Comparison of ENCODE assay signal across 16 mouse cellular contexts in genomic region chr10:82974201-82974600, GRCm38 (mm10). TPM values are rescaled to one million over a fixed set of nuclear protein-coding genes. Genes with fewer than 3 reads are reported as not detected.
DNase-seq lines count a peak whose midpoint lies in the region; ATAC-seq lines count a peak whose summit lies in the region.
"Had no signal": no experiment of that assay in that cellular context is flagged by ENCODE, and none has a peak within 500 bp of the region (broad histone marks: within the 10 kb centered on the region; RNA-seq: fewer than 3 reads in every experiment).

No protein-coding gene starts in this region.

- peak; percentile 14 to 15 for DNase-seq in thymus, postnatal 10 days (ENCODE audit: low spot score in 2 of 2)
- DNase-seq in right cerebral cortex, postnatal 36 days (ENCODE audit: low spot score in 2 of 2) = no peak
- no peak for DNase-seq in lung, postnatal 10 days
- DNase-seq in c-Kit-positive CD71-positive TER-119-positive erythroid progenitor cells, embryonic 14.5 days (ENCODE audit: low spot score) = no peak
- DNase-seq: adrenal gland, adult 8-10 months; cerebellum, adult 11 months; gastrocnemius, adult 2 months; right cerebral cortex, adult 18-20 months had no signal

- no peaks in the 10 kb centered on the region for H3K36me3 ChIP-seq in kidney, embryonic 16.5 days (ENCODE audit: insufficient read depth, low read length)
- no peaks in the 10 kb centered on the region for H3K36me3 ChIP-seq in kidney, embryonic 14.5 days (ENCODE audit: control insufficient read depth, insufficient read depth, low read length)
- no peaks in the 10 kb centered on the region for H3K36me3 ChIP-seq in liver, embryonic 16.5 days (ENCODE audit: control insufficient read depth, insufficient read depth)
- H3K36me3 ChIP-seq: midbrain, embryonic 13.5 days; neural tube, embryonic 13.5 days had no signal

- no peaks in the 10 kb centered on the region for H3K27me3 ChIP-seq in kidney, embryonic 16.5 days (ENCODE audit: insufficient read depth, low read length)
- no peaks in the 10 kb centered on the region for H3K27me3 ChIP-seq in kidney, embryonic 14.5 days (ENCODE audit: control insufficient read depth, insufficient read depth, low read length)
- no peaks in the 10 kb centered on the region for H3K27me3 ChIP-seq in liver, embryonic 16.5 days (ENCODE audit: control insufficient read depth, insufficient read depth, low read depth, low read length)
- H3K27me3 ChIP-seq: midbrain, embryonic 13.5 days; neural tube, embryonic 13.5 days; Patski had no signal

- H3K9ac ChIP-seq in kidney, embryonic 16.5 days (replicated peaks; ENCODE audit: low read length) = no peak overlapping the region
- H3K9ac ChIP-seq in kidney, embryonic 14.5 days (ENCODE audit: low read depth, low read length) = no peak overlapping the region
- H3K9ac ChIP-seq in liver, embryonic 16.5 days (ENCODE audit: low read depth, low read length) = no peak overlapping the region
- H3K9ac ChIP-seq: midbrain, embryonic 13.5 days; neural tube, embryonic 13.5 days had no signal

- H3K4me3 ChIP-seq in kidney, embryonic 16.5 days (ENCODE audit: low read length) = no peak overlapping the region
- no peak overlapping the region for H3K4me3 ChIP-seq in kidney, embryonic 14.5 days (ENCODE audit: low read length)
- no peak overlapping the region for H3K4me3 ChIP-seq in liver, embryonic 16.5 days (ENCODE audit: low read depth, low read length)
- H3K4me3 ChIP-seq: gastrocnemius, adult 2 months; midbrain, embryonic 13.5 days; neural tube, embryonic 13.5 days had no signal

- 86% methylated on average over 5 of the region's 5 CpGs for WGBS in kidney, embryonic 16.5 days
- WGBS in kidney, embryonic 14.5 days = 85% methylated on average over 5 of the region's 5 CpGs
- 32% methylated on average over 5 of the region's 5 CpGs for WGBS in liver, embryonic 16.5 days (ENCODE audit: insufficient replicate concordance)

- 0 out of 2 replicates have a peak, but pooled peaks have one; percentile 49 for ATAC-seq in kidney, embryonic 16.5 days (ENCODE audit: low FRiP score, low TSS enrichment)
- no peak; the same call in 1 of the 2 replicates for ATAC-seq in kidney, embryonic 14.5 days (ENCODE audit: low FRiP score, low TSS enrichment)
- peak; percentile 89 for ATAC-seq in granulocyte monocyte progenitor cell, adult 5-6 weeks (replicated peaks; ENCODE audit: poor library complexity, severe bottlenecking)
- peak; percentile 86 for ATAC-seq in liver, embryonic 16.5 days (ENCODE audit: low read depth)
- ATAC-seq: hindbrain, postnatal 0 days; midbrain, embryonic 13.5 days; Patski had no signal

- H3K4me1 ChIP-seq in kidney, embryonic 16.5 days (ENCODE audit: insufficient read depth, low read length) = no peaks in the 10 kb centered on the region
- 0 out of 2 replicates have a peak, but pooled peaks cover 3% of the 10 kb centered on the region for H3K4me1 ChIP-seq in kidney, embryonic 14.5 days (ENCODE audit: control insufficient read depth, insufficient read depth, low read length)
- H3K4me1 ChIP-seq in liver, embryonic 16.5 days (ENCODE audit: control insufficient read depth, low read depth, low read length) = peaks cover 6% of the 10 kb centered on the region
- H3K4me1 ChIP-seq: midbrain, embryonic 13.5 days; neural tube, embryonic 13.5 days had no signal

- H3K9me3 ChIP-seq in kidney, embryonic 16.5 days (ENCODE audit: low read length) = no peaks in the 10 kb centered on the region
- no peaks in the 10 kb centered on the region for H3K9me3 ChIP-seq in kidney, embryonic 14.5 days (ENCODE audit: control insufficient read depth, low read length)
- H3K9me3 ChIP-seq in liver, embryonic 16.5 days (replicated peaks; ENCODE audit: control insufficient read depth, low read length) = no peaks in the 10 kb centered on the region
- H3K9me3 ChIP-seq: midbrain, embryonic 13.5 days; neural tube, embryonic 13.5 days had no signal

- no peak overlapping the region for H3K4me2 ChIP-seq in kidney, embryonic 16.5 days (replicated peaks; ENCODE audit: low read depth, low read length)
- H3K4me2 ChIP-seq in kidney, embryonic 14.5 days (replicated peaks; ENCODE audit: low read depth, low read length) = no peak overlapping the region
- no peak overlapping the region for H3K4me2 ChIP-seq in liver, embryonic 16.5 days (ENCODE audit: low read depth, low read length)
- H3K4me2 ChIP-seq: midbrain, embryonic 13.5 days; neural tube, embryonic 13.5 days had no signal

- no peak overlapping the region for H3K27ac ChIP-seq in kidney, embryonic 16.5 days (ENCODE audit: low read length)
- H3K27ac ChIP-seq in kidney, embryonic 14.5 days (ENCODE audit: low read depth, low read length) = no peak overlapping the region
- no peak overlapping the region for H3K27ac ChIP-seq in liver, embryonic 16.5 days (ENCODE audit: low read length)
- H3K27ac ChIP-seq: gastrocnemius, adult 2 months; hindbrain, postnatal 0 days; midbrain, embryonic 13.5 days; neural tube, embryonic 13.5 days had no signal

RNA-seq across cellular contexts. Expression of gene Chst11, which starts 11.1 kb away (rescaled TPM):
- polyA plus RNA-seq in kidney, embryonic 16.5 days (2015; fragmentation: Nextera tagmentation; extraction: Ambion mirVana) = 4.8 and 5.2 TPM in 2 replicates
- 4.5 and 5.4 TPM in 2 replicates for polyA plus RNA-seq in kidney, embryonic 14.5 days (2014; fragmentation: Nextera tagmentation; extraction: Ambion mirVana)
- 12.5 and 15.3 TPM in 2 replicates for total RNA-seq in granulocyte monocyte progenitor cell, adult 5-6 weeks (2014; fragmentation: Nextera tagmentation)
- 20.8 TPM in 2 replicates for total RNA-seq in granulocyte monocyte progenitor cell, adult 5-6 weeks (2017)
- polyA plus RNA-seq in liver, embryonic 16.5 days (2015; fragmentation: Nextera tagmentation; extraction: Ambion mirVana) = 0.93 and 1.0 TPM in 2 replicates

Comparison
In these comparisons a context has a peak if more than half of its experiments do, and no peak if none do; other contexts are left out.
1. DNase-seq: peak in thymus, postnatal 10 days (2 of 2); none in right cerebral cortex, postnatal 36 days (0 of 2), lung, postnatal 10 days (single experiment) and c-Kit-positive CD71-positive TER-119-positive erythroid progenitor cells, embryonic 14.5 days (single experiment).